Mouse (Mus musculus): ENCODE measurements at regions not wholly inside any gene's neighbourhood (a gene's known extent, or its start where the extent isn't known, plus 50 kb on each side); places are given as distances from the start of the nearest gene placed in this dataset.

GRCm38 (mm10) chr11:24535462-24535861, 457.6 kb downstream of the Bcl11a start:
- TF ChIP-seq CTCF (conservative IDR thresholded peaks at IDR 0.05; ENCODE audit: low read length) (no peak), POU5F1 (IDR thresholded peaks at IDR 0.05; ENCODE audit: borderline replicate concordance, low read length) (no peak), NANOG (IDR thresholded peaks at IDR 0.05; ENCODE audit: borderline replicate concordance, low read length) (no peak)

All from E14TG2a.4 (cell line).